Mouse (Mus musculus) cerebellum, postnatal 4 days (tissue): ENCODE data around the gene Hnrnpab.

Source experiments
- DNase-seq, 2 experiments: peaks; one replicate each; pipeline ENCODE4 v3.0.0; 2022; ENCODE audit warnings: low spot score in 2 of 2, mixed read lengths in 1 of 2

The Hnrnpab gene

GRCm38 (mm10) chr11:51606447-51607095 is at the start of gene Hnrnpab:
Gene Hnrnpab, minus strand, starts transcription at chr11:51606847.
- DNase-seq, result peak; percentile 96 to 97

- no peak for DNase-seq
Observed at GRCm38 (mm10) chr11:51654891-51655290, 48.2 kb upstream of the Hnrnpab start.

DNA sequence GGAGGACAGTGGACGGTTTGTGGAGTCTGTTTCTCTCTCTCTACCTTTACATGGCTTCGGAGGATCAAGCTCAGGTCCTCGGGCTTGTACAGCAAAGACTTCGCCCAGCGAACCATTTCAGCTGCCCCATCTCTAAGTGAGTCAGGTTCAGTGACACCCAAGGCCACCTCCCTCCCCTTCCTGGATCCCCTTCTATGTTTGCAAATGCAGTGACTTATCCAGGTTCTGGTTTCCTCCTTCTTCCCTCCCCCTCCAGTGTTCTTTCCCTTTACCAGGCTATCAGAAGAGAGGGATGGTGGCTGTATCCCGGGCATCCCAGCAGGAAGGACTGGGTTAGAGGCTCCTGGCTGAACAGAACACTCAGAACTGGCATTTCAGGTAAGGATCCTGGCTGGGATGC is 47.1 kb upstream of the Hnrnpab start:
- DNase-seq, result no peak

- DNase-seq, result no peak
Observed at GRCm38 (mm10) chr11:51652889-51653418, 46.3 kb upstream of the Hnrnpab start.

DNA sequence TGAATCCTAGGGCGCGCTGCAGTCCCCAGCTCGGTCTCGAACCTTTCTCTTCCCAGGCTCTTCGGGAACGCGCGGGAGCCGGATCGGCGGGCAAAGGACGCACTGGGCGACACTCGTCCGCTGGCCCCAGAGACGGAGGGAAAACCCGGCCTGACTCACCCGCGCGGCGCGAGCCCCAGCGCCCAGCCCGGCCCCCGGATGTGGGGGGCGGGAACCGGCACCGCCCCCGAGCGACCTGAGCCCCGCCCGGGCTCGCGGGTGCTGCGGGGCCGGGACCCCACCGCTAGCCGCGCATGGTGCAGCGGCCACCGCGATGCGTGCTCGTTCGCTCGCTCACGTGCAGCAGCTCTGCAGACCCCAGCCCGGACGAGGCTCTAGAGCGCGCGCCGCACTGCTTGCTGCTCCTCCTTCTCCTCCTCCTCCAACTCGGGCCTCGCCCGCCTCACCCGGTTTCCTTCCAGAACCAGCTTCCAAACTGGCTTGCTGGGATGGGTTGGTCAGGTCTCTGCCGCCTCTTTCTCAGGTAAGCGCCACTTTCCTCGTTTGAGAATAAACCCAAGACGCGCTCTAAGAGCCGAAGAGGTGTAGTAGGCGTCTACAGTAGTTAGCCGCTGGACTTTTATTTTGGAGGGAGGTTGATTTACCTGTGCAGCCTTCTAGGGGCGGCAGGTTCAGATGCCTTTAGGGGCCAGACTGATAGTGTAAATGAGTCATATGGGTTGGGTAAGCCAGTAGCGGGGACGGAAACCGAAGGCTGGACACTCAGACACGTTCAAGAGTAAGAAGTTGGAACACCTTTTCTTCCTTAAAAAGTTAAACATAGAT is 44.3 kb upstream of the Hnrnpab start, which contains the start of the genes N4bp3 and D930048N14Rik:
Gene N4bp3 (minus strand): TSS at position 152 of the 825 bp plus-strand sequence.
Gene D930048N14Rik (plus strand): TSS at position 264 of the 825 bp plus-strand sequence.
- DNase-seq, result peak in 1 of 2 experiments; percentile 59

DNA sequence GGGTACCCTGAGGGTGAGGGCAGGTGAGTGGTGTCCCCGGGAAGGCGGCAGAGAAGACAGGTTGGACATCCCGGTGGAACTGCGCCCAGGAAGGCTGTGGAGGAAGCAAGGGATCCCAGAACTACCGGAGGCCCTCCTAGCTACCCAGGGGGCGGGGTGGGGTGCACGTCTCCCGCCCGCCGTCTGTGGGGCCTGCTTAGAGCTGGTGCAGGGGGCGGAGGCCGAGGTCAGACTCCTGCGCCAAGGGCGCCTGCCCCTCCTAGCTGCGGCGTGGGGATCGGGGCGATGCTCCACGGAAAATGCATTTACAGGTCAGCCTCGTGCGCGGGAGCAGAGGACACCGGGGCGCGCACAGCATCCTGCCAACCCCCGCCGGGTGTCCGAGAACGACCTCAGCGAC is 43.6 kb upstream of the Hnrnpab start:
- DNase-seq, result no peak

DNA sequence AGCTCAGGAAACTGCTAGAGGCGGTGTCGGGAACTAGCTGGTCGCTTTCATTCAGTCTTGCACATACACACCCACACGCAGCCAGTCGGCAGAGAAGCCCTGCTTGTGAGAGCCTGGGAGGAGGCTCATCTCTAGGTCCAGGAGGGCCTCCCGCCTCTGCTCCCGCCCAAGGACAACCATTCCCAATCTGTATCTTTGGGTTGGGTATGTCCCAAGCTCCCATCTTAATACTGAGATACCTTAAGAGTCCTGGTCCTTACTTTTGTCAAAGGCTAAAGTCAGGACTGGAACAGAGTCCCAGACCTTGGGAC is 43.2 kb upstream of the Hnrnpab start:
- no peak for DNase-seq

- no peak for DNase-seq
Observed at GRCm38 (mm10) chr11:51649111-51649888, 42.7 kb upstream of the Hnrnpab start.

GRCm38 (mm10) chr11:51648566-51648965 is 41.9 kb upstream of the Hnrnpab start:
- DNase-seq, result no peak

- DNase-seq, result no peak
Observed at GRCm38 (mm10) chr11:51646751-51647667, 40.4 kb upstream of the Hnrnpab start.

- no peak for DNase-seq
Observed at GRCm38 (mm10) chr11:51646245-51646644, 39.6 kb upstream of the Hnrnpab start.

- DNase-seq, result peak; percentile 39 to 69
Observed at GRCm38 (mm10) chr11:51645293-51645692, 38.6 kb upstream of the Hnrnpab start.

- DNase-seq, result peak in 1 of 2 experiments; percentile 17
Observed at GRCm38 (mm10) chr11:51644217-51644616, 37.6 kb upstream of the Hnrnpab start.

- peak; percentile 38 to 66 for DNase-seq
Observed at GRCm38 (mm10) chr11:51643761-51644160, 37.1 kb upstream of the Hnrnpab start.

- DNase-seq, result no peak
Observed at GRCm38 (mm10) chr11:51643202-51643601, 36.6 kb upstream of the Hnrnpab start.

GRCm38 (mm10) chr11:51640748-51641147 is 34.1 kb upstream of the Hnrnpab start:
- DNase-seq, result peak in 1 of 2 experiments; percentile 34

GRCm38 (mm10) chr11:51638497-51638896 is 31.9 kb upstream of the Hnrnpab start:
- DNase-seq, result no peak

- DNase-seq, result peak in 1 of 2 experiments; percentile 27
Observed at GRCm38 (mm10) chr11:51637971-51638414, 31.3 kb upstream of the Hnrnpab start.

DNA sequence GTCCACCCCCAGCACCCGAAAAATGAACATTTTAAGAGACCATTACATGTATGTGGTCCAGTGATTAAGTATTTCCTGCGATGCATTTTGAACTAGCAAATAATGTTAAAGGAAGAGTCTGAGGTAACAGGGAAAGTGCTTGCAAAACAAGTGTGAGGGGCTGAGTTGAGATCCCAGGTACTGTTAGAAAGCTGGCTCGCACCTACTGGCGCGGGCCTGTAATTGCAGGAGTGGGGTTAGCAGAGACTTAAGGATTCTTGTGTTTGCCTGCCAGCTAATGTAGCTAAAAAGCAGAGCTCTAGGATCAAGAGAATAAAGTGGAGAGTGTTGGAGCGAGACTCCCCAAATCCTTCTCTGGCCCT is 29.7 kb upstream of the Hnrnpab start:
- DNase-seq, result peak in 1 of 2 experiments; percentile 47

DNA sequence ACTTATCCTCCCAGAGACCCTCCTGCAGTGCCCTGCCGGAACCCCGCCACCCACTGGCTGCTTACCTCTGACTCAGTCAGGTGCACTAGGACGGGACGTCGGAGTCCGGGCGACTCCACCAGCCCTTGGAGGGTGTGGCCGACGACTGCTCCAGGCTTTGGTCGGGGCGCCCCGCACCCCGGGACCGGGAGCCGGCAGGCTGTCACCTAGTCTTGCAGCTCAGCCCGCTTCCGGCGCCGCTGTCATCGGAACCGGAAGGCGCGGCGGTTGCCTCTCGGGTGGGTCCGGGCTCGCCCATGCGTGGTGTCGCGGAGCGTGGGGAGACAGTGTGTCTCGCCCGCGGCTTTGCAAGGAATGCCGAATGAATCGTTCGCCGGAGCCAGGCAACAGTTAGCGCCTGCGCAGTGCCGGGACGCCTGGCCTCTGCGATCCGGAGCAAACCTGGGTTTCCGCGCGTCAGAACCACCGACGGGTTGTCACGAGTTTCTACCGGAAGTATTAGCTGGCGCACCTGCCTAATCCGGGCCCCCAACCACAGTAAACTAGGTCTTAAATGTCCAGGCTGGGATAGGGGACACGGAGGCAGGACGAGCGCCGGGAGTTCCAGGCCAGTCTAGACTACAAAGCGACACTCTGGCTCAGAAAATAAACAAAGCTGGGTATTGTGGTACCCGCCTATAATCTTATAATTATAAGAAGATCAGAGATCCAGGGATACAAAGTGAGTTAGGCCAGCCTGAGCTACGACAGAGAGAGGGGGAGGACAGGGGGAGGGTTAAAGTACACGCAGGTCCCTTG is 29.1 kb upstream of the Hnrnpab start, which contains the start of gene Rmnd5b:
Gene Rmnd5b (minus strand): TSS at position 372 of the 798 bp plus-strand sequence.
- peak; percentile 75 to 89 for DNase-seq
